Mouse (Mus musculus): ENCODE data around the gene Noxa1.

GRCm38 (mm10) chr2:25053101-25053500 lies 41.8 kb downstream of the Noxa1 start:
- no peak for TF ChIP-seq CHD1 (IDR thresholded peaks at IDR 0.05; ENCODE audit: low read depth, low read length)
- TF ChIP-seq EP300 (IDR thresholded peaks at IDR 0.05; ENCODE audit: low read length), result no peak
- TF ChIP-seq CTCF (conservative IDR thresholded peaks at IDR 0.05 in 1 of 2, IDR thresholded peaks at IDR 0.05 in 1 of 2; ENCODE audit: low read depth in 2 of 2, low read length in 2 of 2), result no peak

Data from CH12.LX (cell line).